Mouse (Mus musculus) hindbrain, embryonic 15.5 days (tissue): Measurements from ENCODE around the gene Mtor. TPM values are rescaled to one million over a fixed set of nuclear protein-coding genes. Genes with fewer than 3 reads are reported as not detected.

ENCODE experiments used
- ATAC-seq: fragments of 200-750 bp; cut with Nextera tagmentation; 2 replicates; pipeline ENCODE4 v1.8.0; 2017; ENCODE audit warnings: low read depth, moderate number of reproducible peaks, moderate TSS enrichment; ENCODE audit not compliant: low FRiP score
- H3K27ac ChIP-seq: fragments of 300-500 bp; sonication (generic); replicated peaks from 2 replicates; pipeline ENCODE4 v1.5.1; 2015; ENCODE audit warnings: mild to moderate bottlenecking, inconsistent platforms
- H3K27me3 ChIP-seq: fragments of 300-500 bp; sonication (generic); 2 replicates; pipeline ENCODE4 v1.6.1; 2015; ENCODE audit warnings: control low read depth, inconsistent platforms
- H3K36me3 ChIP-seq: fragments of 300-500 bp; sonication (generic); 2 replicates; pipeline ENCODE4 v1.6.1; 2015; ENCODE audit warnings: control low read depth, inconsistent platforms
- H3K4me1 ChIP-seq: fragments of 300-500 bp; sonication (generic); replicated peaks from 2 replicates; pipeline ENCODE4 v1.6.1; 2015; ENCODE audit warnings: control low read depth, inconsistent platforms
- H3K4me2 ChIP-seq: fragments of 300-500 bp; sonication (generic); 2 replicates; pipeline ENCODE4 v1.6.1; 2015; ENCODE audit warnings: moderate library complexity, mild to moderate bottlenecking, inconsistent platforms
- H3K4me3 ChIP-seq: fragments of 300-500 bp; sonication (generic); 2 replicates; pipeline ENCODE4 v1.5.1; 2015; ENCODE audit warnings: mild to moderate bottlenecking, inconsistent platforms
- H3K9ac ChIP-seq: fragments of 300-500 bp; sonication (generic); 2 replicates; pipeline ENCODE4 v1.6.1; 2015; ENCODE audit warnings: inconsistent platforms
- H3K9me3 ChIP-seq: fragments of 300-500 bp; sonication (generic); 2 replicates; pipeline ENCODE4 v1.6.1; 2016; ENCODE audit warnings: control low read depth, inconsistent platforms
- WGBS: fragments of 180-500 bp; shearing (Covaris S2); methylation state at CpG from one replicate; pipeline ENCODE4 v1.1.7; 2015; 5-methylcytosine and 5-hydroxymethylcytosine counted together
- polyA plus RNA-seq: library from polyadenylated mRNA; unstranded; fragments of >200 nt; fragmentation: Nextera tagmentation; extraction: Ambion mirVana; gene quantifications from 2 replicates; pipeline ENCODE4 v1.2.1, GENCODE M21; 2015

Mtor gene
- polyA plus RNA-seq, 1 experiment from 2014 or later, result 22.7 TPM

GRCm38 (mm10) chr4:148590421-148591170 lies 142.2 kb downstream of the Mtor start:
- 5% methylated on average over 18 of the region's 18 CpGs for WGBS
- Histone ChIP-seq H3K27ac (peak overlapping the region; percentile 85), H3K4me2 (peak overlapping the region; percentile 82), H3K4me1 (peaks cover 18% of the 10 kb centered on the region), H3K9me3 (no peaks in the 10 kb centered on the region), H3K4me3 (peak overlapping the region; percentile 99), H3K9ac (peak overlapping the region; percentile 55), H3K36me3 (peaks cover 24% of the 10 kb centered on the region), H3K27me3 (no peaks in the 10 kb centered on the region)
- no peak for ATAC-seq

- H3K4me2 ChIP-seq, result peak within 1 kb of the TSS; percentile 82
- peaks cover 18% of the 10 kb centered on the region for H3K4me1 ChIP-seq
- peak within 1 kb of the TSS; percentile 87 for H3K9ac ChIP-seq
- H3K4me3 ChIP-seq, result peak within 1 kb of the TSS; percentile 99
- H3K36me3 ChIP-seq, result peaks cover 29% of the 10 kb centered on the region
- H3K27me3 ChIP-seq, result no peaks in the 10 kb centered on the region
- WGBS, result 0% methylated on average over 50 of the region's 50 CpGs
- no peaks in the 10 kb centered on the region for H3K9me3 ChIP-seq
- ATAC-seq, result peak; percentile 99
- peak within 1 kb of the TSS; percentile 85 for H3K27ac ChIP-seq
These were observed 142.8 kb downstream of the Mtor start, which contains the start of gene Srm for GRCm38 (mm10) chr4:148591171-148591630. Srm (plus strand) TSS chr4:148591503.

GRCm38 (mm10) chr4:148591637-148592380 lies 143.4 kb downstream of the Mtor start:
- H3K9ac ChIP-seq, result peak overlapping the region; percentile 87
- no peaks in the 10 kb centered on the region for H3K27me3 ChIP-seq
- WGBS, result under 1% methylated on average over 53 of the region's 53 CpGs
- ATAC-seq, result peak; percentile 51; the same call in 1 of the 2 replicates
- peaks cover 18% of the 10 kb centered on the region for H3K4me1 ChIP-seq
- H3K4me2 ChIP-seq, result peak overlapping the region; percentile 82
- H3K4me3 ChIP-seq, result peak overlapping the region; percentile 99
- H3K27ac ChIP-seq, result peak overlapping the region; percentile 78
- peaks cover 35% of the 10 kb centered on the region for H3K36me3 ChIP-seq
- H3K9me3 ChIP-seq, result no peaks in the 10 kb centered on the region

GRCm38 (mm10) chr4:148593996-148594395 lies 145.6 kb downstream of the Mtor start:
- H3K4me1 ChIP-seq, result peaks cover 18% of the 10 kb centered on the region
- no peak overlapping the region for H3K4me3 ChIP-seq
- H3K4me2 ChIP-seq, result no peak overlapping the region
- H3K27ac ChIP-seq, result no peak overlapping the region
- no peak for ATAC-seq
- WGBS, result 95% methylated on average over 11 of the region's 11 CpGs
- H3K9ac ChIP-seq, result no peak overlapping the region
- no peaks in the 10 kb centered on the region for H3K9me3 ChIP-seq
- H3K36me3 ChIP-seq, result peaks cover 50% of the 10 kb centered on the region
- no peaks in the 10 kb centered on the region for H3K27me3 ChIP-seq

GRCm38 (mm10) chr4:148595916-148596315 lies 147.5 kb downstream of the Mtor start:
- H3K4me3 ChIP-seq, result no peak overlapping the region
- H3K4me1 ChIP-seq, result peaks cover 13% of the 10 kb centered on the region
- peaks cover 50% of the 10 kb centered on the region for H3K36me3 ChIP-seq
- WGBS, result 87% methylated on average over 6 of the region's 6 CpGs
- H3K27me3 ChIP-seq, result no peaks in the 10 kb centered on the region
- H3K4me2 ChIP-seq, result no peak overlapping the region
- no peaks in the 10 kb centered on the region for H3K9me3 ChIP-seq
- no peak for ATAC-seq
- H3K27ac ChIP-seq, result no peak overlapping the region
- no peak overlapping the region for H3K9ac ChIP-seq

- H3K4me3 ChIP-seq, result no peak overlapping the region
- WGBS, result 98% methylated on average over 3 of the region's 3 CpGs
- H3K27me3 ChIP-seq, result no peaks in the 10 kb centered on the region
- ATAC-seq, result no peak
- H3K36me3 ChIP-seq, result peaks cover 50% of the 10 kb centered on the region
- no peaks in the 10 kb centered on the region for H3K9me3 ChIP-seq
- no peak overlapping the region for H3K4me2 ChIP-seq
- no peak overlapping the region for H3K9ac ChIP-seq
- H3K4me1 ChIP-seq, result peaks cover 13% of the 10 kb centered on the region
- no peak overlapping the region for H3K27ac ChIP-seq
These were observed 148.3 kb downstream of the Mtor start for GRCm38 (mm10) chr4:148596731-148597130.

GRCm38 (mm10) chr4:148598826-148599225 lies 150.4 kb downstream of the Mtor start:
- H3K4me2 ChIP-seq, result no peak overlapping the region
- H3K27me3 ChIP-seq, result no peaks in the 10 kb centered on the region
- H3K9me3 ChIP-seq, result no peaks in the 10 kb centered on the region
- no peak overlapping the region for H3K4me3 ChIP-seq
- no peak for ATAC-seq
- H3K9ac ChIP-seq, result no peak overlapping the region
- 95% methylated on average over 12 of the region's 12 CpGs for WGBS
- peaks cover 44% of the 10 kb centered on the region for H3K36me3 ChIP-seq
- H3K27ac ChIP-seq, result no peak overlapping the region
- H3K4me1 ChIP-seq, result no peaks in the 10 kb centered on the region

GRCm38 (mm10) chr4:148600316-148600715 lies 151.9 kb downstream of the Mtor start:
- H3K36me3 ChIP-seq, result peaks cover 29% of the 10 kb centered on the region
- no peak for ATAC-seq
- H3K9me3 ChIP-seq, result no peaks in the 10 kb centered on the region
- H3K9ac ChIP-seq, result no peak overlapping the region
- H3K4me1 ChIP-seq, result no peaks in the 10 kb centered on the region
- no peak overlapping the region for H3K27ac ChIP-seq
- no peak overlapping the region for H3K4me3 ChIP-seq
- no peak overlapping the region for H3K4me2 ChIP-seq
- no peaks in the 10 kb centered on the region for H3K27me3 ChIP-seq
- WGBS, result 90% methylated on average over 4 of the region's 4 CpGs

GRCm38 (mm10) chr4:148601871-148602270 lies 153.5 kb downstream of the Mtor start:
- WGBS, result 88% methylated on average over 4 of the region's 4 CpGs
- H3K36me3 ChIP-seq, result peaks cover 14% of the 10 kb centered on the region

GRCm38 (mm10) chr4:148602357-148603120 lies 154.1 kb downstream of the Mtor start, which contains the start of gene Masp2:
Masp2 (plus strand) TSS chr4:148602554.
- Histone ChIP-seq H3K27me3 (no peaks in the 10 kb centered on the region), H3K9me3 (no peaks in the 10 kb centered on the region), H3K4me3 (no peak within 1 kb of the TSS), H3K4me2 (no peak within 1 kb of the TSS), H3K36me3 (peaks cover 10% of the 10 kb centered on the region; the same call in 1 of the 2 replicates), H3K9ac (no peak within 1 kb of the TSS), H3K27ac (no peak within 1 kb of the TSS), H3K4me1 (no peaks in the 10 kb centered on the region)
- no peak for ATAC-seq
- 91% methylated on average over 14 of the region's 14 CpGs for WGBS

More at GRCm38 (mm10) chr4:148601871-148602270, 153.5 kb downstream of the Mtor start:
- H3K9me3 ChIP-seq, result no peaks in the 10 kb centered on the region
- no peak overlapping the region for H3K4me2 ChIP-seq
- no peak for ATAC-seq
- H3K9ac ChIP-seq, result no peak overlapping the region
- no peak overlapping the region for H3K27ac ChIP-seq
- no peaks in the 10 kb centered on the region for H3K27me3 ChIP-seq
- no peaks in the 10 kb centered on the region for H3K4me1 ChIP-seq
- no peak overlapping the region for H3K4me3 ChIP-seq

- no peak overlapping the region for H3K9ac ChIP-seq
- H3K36me3 ChIP-seq, result peaks cover 5% of the 10 kb centered on the region; the same call in 1 of the 2 replicates
- H3K9me3 ChIP-seq, result no peaks in the 10 kb centered on the region
- H3K4me1 ChIP-seq, result no peaks in the 10 kb centered on the region
- no peaks in the 10 kb centered on the region for H3K27me3 ChIP-seq
- no peak overlapping the region for H3K27ac ChIP-seq
- WGBS, result 73% methylated on average over 10 of the region's 10 CpGs
- no peak overlapping the region for H3K4me3 ChIP-seq
- no peak for ATAC-seq
- H3K4me2 ChIP-seq, result no peak overlapping the region
These were observed 155.1 kb downstream of the Mtor start for GRCm38 (mm10) chr4:148603376-148604139.
